Comparison of ENCODE assay signal across 8 mouse cellular contexts in the genomic region with DNA sequence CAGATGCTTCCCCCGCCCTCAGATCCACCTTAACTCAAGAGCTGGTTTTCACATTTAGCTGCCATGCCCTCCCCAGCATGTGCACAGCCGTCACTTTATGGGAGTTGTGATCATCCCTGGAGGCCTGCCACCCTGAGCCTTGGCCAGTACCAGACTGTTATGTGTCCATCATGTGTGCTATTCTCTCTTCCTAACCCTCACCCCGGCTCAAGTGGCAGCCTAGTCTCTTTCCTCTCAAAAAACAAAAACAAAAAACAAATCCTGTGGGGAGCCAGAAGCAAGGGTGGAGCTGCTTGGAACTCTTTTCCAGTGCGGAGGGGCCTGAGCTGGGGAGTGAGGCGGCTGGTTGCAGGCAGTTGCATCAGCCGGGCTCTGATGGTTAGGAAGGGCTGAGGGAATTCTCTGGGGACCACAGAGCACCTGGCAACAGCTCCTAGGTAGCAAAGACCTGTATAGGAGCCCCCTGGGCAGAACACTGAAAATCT. TPM values are rescaled to one million over a fixed set of nuclear protein-coding genes. Genes with fewer than 3 reads are reported as not detected.
DNase-seq lines count a peak whose midpoint lies in the region; ATAC-seq and TF ChIP-seq lines count a peak whose summit lies in the region.

No protein-coding gene starts in this region.

- no peaks in the 10 kb centered on the region for H3K9me3 ChIP-seq in intestine, postnatal 0 days (ENCODE audit: control insufficient read depth)
- no peaks in the 10 kb centered on the region for H3K9me3 ChIP-seq in midbrain, embryonic 11.5 days (ENCODE audit: control insufficient read depth, low read length)

- 10% methylated on average over 6 of the region's 6 CpGs for WGBS in cerebellum, adult 2 months
- WGBS in intestine, postnatal 0 days, result 20% methylated on average over 6 of the region's 6 CpGs
- 52% methylated on average over 6 of the region's 6 CpGs for WGBS in midbrain, embryonic 11.5 days

- H3K27ac ChIP-seq in cerebellum, adult 2 months (ENCODE audit: insufficient read depth, low read length), result peak overlapping the region; percentile 55
- H3K27ac ChIP-seq in intestine, postnatal 0 days (ENCODE audit: low read depth, low read length), result 0 out of 2 replicates have a peak overlapping the region, but pooled peaks have one; percentile 21
- H3K27ac ChIP-seq in midbrain, embryonic 11.5 days (ENCODE audit: low read depth, low read length), result no peak overlapping the region

- 0 out of 2 replicates have a peak overlapping the region, but pooled peaks have one; percentile 31 for H3K9ac ChIP-seq in intestine, postnatal 0 days (ENCODE audit: low read depth, low read length)
- peak overlapping the region; percentile 36 for H3K9ac ChIP-seq in midbrain, embryonic 11.5 days (ENCODE audit: low read length)

- peak overlapping the region; percentile 34 for H3K4me3 ChIP-seq in cerebellum, adult 2 months (replicated peaks; ENCODE audit: insufficient read depth, low read depth, low read length)
- peak overlapping the region; percentile 12; the same call in 1 of the 2 replicates for H3K4me3 ChIP-seq in intestine, postnatal 0 days (ENCODE audit: low read depth, low read length)
- peak overlapping the region; percentile 86 for H3K4me3 ChIP-seq in midbrain, embryonic 11.5 days (ENCODE audit: low read depth, low read length)

- H3K4me1 ChIP-seq in cerebellum, adult 2 months (ENCODE audit: control insufficient read depth, insufficient read depth, low read length), result peaks cover 14% of the 10 kb centered on the region
- peaks cover 16% of the 10 kb centered on the region for H3K4me1 ChIP-seq in intestine, postnatal 0 days (replicated peaks; ENCODE audit: control insufficient read depth, insufficient read depth, low read length)
- peaks cover 36% of the 10 kb centered on the region for H3K4me1 ChIP-seq in midbrain, embryonic 11.5 days (ENCODE audit: control insufficient read depth, insufficient read depth, low read length)

- TF ChIP-seq CTCF in cerebellum, adult 2 months (IDR thresholded peaks at IDR 0.05; ENCODE audit: borderline replicate concordance, insufficient read depth, low read depth, low read length), result no peak
- no peak for TF ChIP-seq CTCF in intestine, postnatal 0 days (IDR thresholded peaks at IDR 0.05; ENCODE audit: low read depth)

- peak; percentile 82 for DNase-seq in adrenal gland, adult 2 months
- no peak for DNase-seq in adrenal gland, adult 8-10 months
- DNase-seq in 3134 (ENCODE audit: extremely low read depth, insufficient read length, low spot score), result peak; percentile 76
- DNase-seq in cerebellum, adult 2 months, result peak; percentile 49 to 54
- DNase-seq in gastrocnemius, postnatal 25 days, result peak; percentile 67
- peak; percentile 87 for DNase-seq in midbrain, embryonic 11.5 days (ENCODE audit: low spot score, missing footprints)
- peak; percentile 37 for DNase-seq in urinary bladder, postnatal 10 days (ENCODE audit: low spot score)

- peak overlapping the region; percentile 84 for H3K4me2 ChIP-seq in intestine, postnatal 0 days (replicated peaks; ENCODE audit: low read depth)
- peak overlapping the region; percentile 97 for H3K4me2 ChIP-seq in midbrain, embryonic 11.5 days

- no peak for ATAC-seq in intestine, postnatal 0 days
- ATAC-seq in midbrain, embryonic 11.5 days (ENCODE audit: low FRiP score), result no peak

- no peak for TF ChIP-seq POLR2A in cerebellum, adult 2 months (IDR thresholded peaks at IDR 0.05; ENCODE audit: borderline replicate concordance, insufficient read depth, low read length)

- H3K36me3 ChIP-seq in intestine, postnatal 0 days (ENCODE audit: control insufficient read depth, insufficient read depth), result peaks cover 2% of the 10 kb centered on the region; the same call in 1 of the 2 replicates
- H3K36me3 ChIP-seq in midbrain, embryonic 11.5 days (ENCODE audit: control insufficient read depth, insufficient read depth, low read length), result no peaks in the 10 kb centered on the region

- no peaks in the 10 kb centered on the region for H3K27me3 ChIP-seq in cerebellum, adult 2 months (ENCODE audit: control insufficient read depth, insufficient read depth, low read length)
- H3K27me3 ChIP-seq in intestine, postnatal 0 days (replicated peaks; ENCODE audit: control insufficient read depth, insufficient read depth, low read length), result no peaks in the 10 kb centered on the region
- H3K27me3 ChIP-seq in midbrain, embryonic 11.5 days (ENCODE audit: control insufficient read depth, insufficient read depth, low read length), result no peaks in the 10 kb centered on the region

RNA-seq across cellular contexts. Expression of gene Atf5, which starts 2.3 kb away (rescaled TPM):
- 100 to 1,000 TPM; 136 to 166 TPM for total RNA-seq in adrenal gland, adult 2 months (2021)
- polyA plus RNA-seq in adrenal gland, adult 2 months (2012; rRNA removed), result 494 and 666 TPM in 2 replicates
- total RNA-seq in adrenal gland, adult 8-10 months (2022), result 100 to 1,000 TPM in 1 of 4 experiments, 10 to 100 TPM in 3; 76.2 to 108 (median 82.7) TPM
- polyA plus RNA-seq in cerebellum, adult 2 months (2012; rRNA removed), result 19.6 and 23.8 TPM in 2 replicates
- total RNA-seq in gastrocnemius, postnatal 25 days (2021), result 10 to 100 TPM; 57.2 to 70.6 TPM
- polyA plus RNA-seq in intestine, postnatal 0 days (2015; fragmentation: Nextera tagmentation; extraction: Ambion mirVana), result 6.5 and 6.6 TPM in 2 replicates
- polyA plus RNA-seq in midbrain, embryonic 11.5 days (2014; fragmentation: Nextera tagmentation; extraction: Ambion mirVana), result 2.8 and 3.3 TPM in 2 replicates

RNA-seq across cellular contexts. Expression of gene Il4i1, which starts 2.6 kb away (rescaled TPM):
- 1 to 10 TPM; 1.6 to 1.8 TPM for total RNA-seq in adrenal gland, adult 2 months (2021)
- polyA plus RNA-seq in adrenal gland, adult 2 months (2012; rRNA removed), result 2.6 and 3.0 TPM in 2 replicates
- 1 to 10 TPM; 1.7 to 3.7 (median 2.5) TPM for total RNA-seq in adrenal gland, adult 8-10 months (2022)
- polyA plus RNA-seq in cerebellum, adult 2 months (2012; rRNA removed), result 1.4 and 1.9 TPM in 2 replicates
- total RNA-seq in gastrocnemius, postnatal 25 days (2021), result 1 to 10 TPM; 1.8 to 3.1 TPM
- 0.82 and 0.89 TPM in 2 replicates for polyA plus RNA-seq in intestine, postnatal 0 days (2015; fragmentation: Nextera tagmentation; extraction: Ambion mirVana)
- polyA plus RNA-seq in midbrain, embryonic 11.5 days (2014; fragmentation: Nextera tagmentation; extraction: Ambion mirVana), result 0.84 and 1.2 TPM in 2 replicates

RNA-seq across cellular contexts. Expression of gene Nup62, which starts 2.9 kb away (rescaled TPM):
- total RNA-seq in adrenal gland, adult 2 months (2021), result 10 to 100 TPM; 33.2 to 54.7 TPM
- 83.6 and 92.2 TPM in 2 replicates for polyA plus RNA-seq in adrenal gland, adult 2 months (2012; rRNA removed)
- 10 to 100 TPM; 33.8 to 42.8 (median 37.8) TPM for total RNA-seq in adrenal gland, adult 8-10 months (2022)
- 28.9 and 29.4 TPM in 2 replicates for polyA plus RNA-seq in cerebellum, adult 2 months (2012; rRNA removed)
- total RNA-seq in gastrocnemius, postnatal 25 days (2021), result 10 to 100 TPM; 18.4 to 22.2 TPM
- 28.0 and 28.1 TPM in 2 replicates for polyA plus RNA-seq in intestine, postnatal 0 days (2015; fragmentation: Nextera tagmentation; extraction: Ambion mirVana)
- polyA plus RNA-seq in midbrain, embryonic 11.5 days (2014; fragmentation: Nextera tagmentation; extraction: Ambion mirVana), result 60.2 and 64.1 TPM in 2 replicates

RNA-seq across cellular contexts. Expression of gene Akt1s1, which starts 30.0 kb away (rescaled TPM):
- 100 to 1,000 TPM; 117 TPM for total RNA-seq in adrenal gland, adult 2 months (2021)
- 650 and 890 TPM in 2 replicates for polyA plus RNA-seq in adrenal gland, adult 2 months (2012; rRNA removed)
- 100 to 1,000 TPM; 106 to 137 (median 120) TPM for total RNA-seq in adrenal gland, adult 8-10 months (2022)
- 78.3 and 83.6 TPM in 2 replicates for polyA plus RNA-seq in cerebellum, adult 2 months (2012; rRNA removed)
- total RNA-seq in gastrocnemius, postnatal 25 days (2021), result 100 to 1,000 TPM; 103 to 113 TPM
- polyA plus RNA-seq in intestine, postnatal 0 days (2015; fragmentation: Nextera tagmentation; extraction: Ambion mirVana), result 71.6 and 76.5 TPM in 2 replicates
- 31.8 and 34.3 TPM in 2 replicates for polyA plus RNA-seq in midbrain, embryonic 11.5 days (2014; fragmentation: Nextera tagmentation; extraction: Ambion mirVana)

RNA-seq across cellular contexts. Expression of gene Tbc1d17, which starts 30.1 kb away (rescaled TPM):
- total RNA-seq in adrenal gland, adult 2 months (2021), result 10 to 100 TPM; 51.0 to 72.6 TPM
- 180 and 223 TPM in 2 replicates for polyA plus RNA-seq in adrenal gland, adult 2 months (2012; rRNA removed)
- total RNA-seq in adrenal gland, adult 8-10 months (2022), result 10 to 100 TPM; 69.4 to 94.9 (median 86.1) TPM
- polyA plus RNA-seq in cerebellum, adult 2 months (2012; rRNA removed), result 119 and 123 TPM in 2 replicates
- total RNA-seq in gastrocnemius, postnatal 25 days (2021), result 10 to 100 TPM; 38.6 to 41.2 TPM
- polyA plus RNA-seq in intestine, postnatal 0 days (2015; fragmentation: Nextera tagmentation; extraction: Ambion mirVana), result 47.4 and 48.5 TPM in 2 replicates
- polyA plus RNA-seq in midbrain, embryonic 11.5 days (2014; fragmentation: Nextera tagmentation; extraction: Ambion mirVana), result 63.4 and 69.4 TPM in 2 replicates

Comparison
In these comparisons a context has a peak if more than half of its experiments do, and no peak if none do; other contexts are left out.
1. H3K4me3 ChIP-seq: peak in every context shown above with its lines; median percentile 86 in midbrain, embryonic 11.5 days; 34 in cerebellum, adult 2 months; 12 in intestine, postnatal 0 days.
2. RNA of gene Atf5, which starts 2.3 kb away (polyA plus RNA-seq): 494 to 666 TPM in adrenal gland, adult 2 months; 19.6 to 23.8 TPM in cerebellum, adult 2 months, 6.5 to 6.6 TPM in intestine, postnatal 0 days and 2.8 to 3.3 TPM in midbrain, embryonic 11.5 days; every median in the first group is over 10 times any median in the second.